Mouse (Mus musculus): ENCODE data around the gene Cltc. TPM values are rescaled to one million over a fixed set of nuclear protein-coding genes. Genes with fewer than 3 reads are reported as not detected.
"Not testable (repeated sequence)": the region's sequence is repeated elsewhere in the genome, so short reads cannot be mapped to it uniquely, and the experiment has no call there.

Cltc gene
- total and polyA plus RNA-seq, 3 experiments: 73.6 to 500 (median 263) TPM

DNA sequence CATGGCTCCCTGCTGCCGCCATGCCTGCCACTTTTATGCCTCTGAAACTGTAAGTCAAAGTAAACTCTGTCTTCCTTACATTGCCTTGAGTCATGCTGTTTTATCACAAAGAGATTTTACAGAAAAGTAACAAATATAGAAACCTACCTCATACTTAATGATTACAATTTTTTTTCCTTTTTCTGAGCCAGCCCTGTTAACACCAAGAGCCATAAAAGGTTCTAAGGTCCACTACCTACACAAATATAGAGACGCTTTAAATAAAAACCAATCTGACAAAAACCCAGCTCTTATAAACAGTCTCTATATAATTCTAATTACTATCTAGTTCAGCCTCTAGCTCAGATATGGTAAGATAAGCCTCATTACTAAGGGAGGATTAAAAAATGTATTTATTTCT, 7.1 kb upstream of the Cltc start:
- Histone ChIP-seq H3K36me3 (replicated peaks) (peaks cover 9% of the 10 kb centered on the region), H3K27me3 (ENCODE audit: insufficient read depth, low read length) (no peaks in the 10 kb centered on the region), H3K4me1 (ENCODE audit: insufficient read depth, low read depth, low read length) (peaks cover 8% of the 10 kb centered on the region), H3K9me3 (replicated peaks) (no peaks in the 10 kb centered on the region), H3K4me3 (ENCODE audit: low read depth, low read length) (no peak overlapping the region)
- DNase-seq (ENCODE audit: low spot score) (no peak), ATAC-seq (ENCODE audit: extremely low read depth, insufficient number of reproducible peaks, low FRiP score, poor library complexity, severe bottlenecking) (no peak)
- TF ChIP-seq GATA2 (IDR thresholded peaks at IDR 0.05; ENCODE audit: borderline replicate concordance, low read depth, low read length) (no peak), GATA1 (IDR thresholded peaks at IDR 0.05; ENCODE audit: borderline replicate concordance, low read length) (no peak), TAL1 (conservative IDR thresholded peaks at IDR 0.05; ENCODE audit: low read depth, low read length) (no peak), CTCF (IDR thresholded peaks at IDR 0.05; ENCODE audit: low read depth, low read length) (no peak), POLR2AphosphoS5 (IDR thresholded peaks at IDR 0.05; ENCODE audit: insufficient replicate concordance, low read depth, low read length) (no peak)

DNA sequence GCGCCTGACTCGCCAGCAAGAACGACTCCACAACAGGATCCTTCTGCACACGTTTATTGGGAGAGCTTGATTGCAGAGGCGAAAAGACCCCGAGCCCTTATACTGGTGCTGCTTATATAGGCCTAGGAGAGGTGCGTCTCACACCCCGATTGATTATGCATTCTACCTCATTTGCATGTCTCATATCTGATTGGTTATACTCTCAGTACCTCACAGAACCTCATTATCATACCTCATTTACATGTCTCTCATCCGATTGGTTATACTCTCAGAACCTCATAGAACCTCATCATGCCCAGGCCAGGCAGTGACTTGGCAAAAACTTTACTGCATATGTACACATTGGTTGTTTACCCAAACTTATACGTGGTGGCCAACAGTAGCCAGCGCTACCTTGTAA, 5.8 kb upstream of the Cltc start:
- not testable (repeated sequence) for H3K27me3 ChIP-seq (ENCODE audit: insufficient read depth, low read length); H3K4me3 ChIP-seq (ENCODE audit: low read depth, low read length); ATAC-seq (ENCODE audit: extremely low read depth, insufficient number of reproducible peaks, low FRiP score, poor library complexity, severe bottlenecking); H3K36me3 ChIP-seq (replicated peaks); DNase-seq (ENCODE audit: low spot score); H3K9me3 ChIP-seq (replicated peaks)
- peaks cover 22% of the 10 kb centered on the region for H3K4me1 ChIP-seq (ENCODE audit: insufficient read depth, low read depth, low read length)

DNA sequence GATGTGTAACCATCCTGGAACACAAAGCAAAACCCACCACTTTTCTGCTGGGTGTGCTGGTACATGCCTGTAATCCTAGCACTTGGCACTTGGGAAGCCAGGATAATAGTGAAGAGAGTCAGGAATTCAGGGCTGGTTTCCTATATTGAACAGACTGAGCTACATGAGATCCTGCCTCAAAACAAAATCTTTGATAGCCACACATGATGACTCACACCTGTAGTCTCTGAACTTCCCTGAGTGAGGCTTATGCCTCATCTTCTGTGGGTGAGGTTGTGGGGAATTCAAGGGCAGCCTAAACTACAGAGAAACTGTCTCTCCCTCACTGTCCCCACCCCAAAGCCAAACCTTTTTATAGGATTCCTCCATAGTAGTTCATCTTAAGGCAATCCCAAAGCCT, 3.0 kb upstream of the Cltc start:
- no peaks in the 10 kb centered on the region for H3K9me3 ChIP-seq (replicated peaks)
- DNase-seq (ENCODE audit: low spot score): no peak
- TF ChIP-seq GATA2 (IDR thresholded peaks at IDR 0.05; ENCODE audit: borderline replicate concordance, low read depth, low read length) (no peak), POLR2AphosphoS5 (IDR thresholded peaks at IDR 0.05; ENCODE audit: insufficient replicate concordance, low read depth, low read length) (no peak), CTCF (IDR thresholded peaks at IDR 0.05; ENCODE audit: low read depth, low read length) (no peak), GATA1 (IDR thresholded peaks at IDR 0.05; ENCODE audit: borderline replicate concordance, low read length) (no peak), TAL1 (conservative IDR thresholded peaks at IDR 0.05; ENCODE audit: low read depth, low read length) (no peak)

DNA sequence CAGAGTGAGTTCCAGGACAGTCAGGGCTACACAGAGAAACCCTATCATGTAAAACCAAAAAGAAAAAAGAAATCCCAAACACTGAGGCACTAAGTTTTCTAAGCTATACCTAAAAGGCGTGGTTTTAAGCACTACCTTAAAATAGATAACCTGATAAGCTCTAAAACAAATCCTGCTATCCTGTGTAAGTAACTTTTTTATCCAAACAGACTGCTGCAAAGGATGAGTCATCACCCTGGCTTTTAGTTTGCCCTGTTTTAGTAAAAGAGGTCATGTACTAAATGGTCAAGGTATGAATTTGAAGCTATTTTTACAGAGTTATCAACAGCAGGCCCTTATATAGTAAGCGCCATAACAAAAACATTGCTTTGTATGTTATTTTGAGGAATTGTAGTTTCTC, 2.5 kb upstream of the Cltc start:
- H3K36me3 ChIP-seq (replicated peaks): no peaks in the 10 kb centered on the region
- peaks cover 34% of the 10 kb centered on the region for H3K4me1 ChIP-seq (ENCODE audit: insufficient read depth, low read depth, low read length)
- DNase-seq (ENCODE audit: low spot score) (no peak), ATAC-seq (ENCODE audit: extremely low read depth, insufficient number of reproducible peaks, low FRiP score, poor library complexity, severe bottlenecking) (no peak)
- TF ChIP-seq TAL1 (conservative IDR thresholded peaks at IDR 0.05; ENCODE audit: low read depth, low read length) (no peak), CTCF (IDR thresholded peaks at IDR 0.05; ENCODE audit: low read depth, low read length) (no peak), GATA1 (IDR thresholded peaks at IDR 0.05; ENCODE audit: borderline replicate concordance, low read length) (no peak), POLR2AphosphoS5 (IDR thresholded peaks at IDR 0.05; ENCODE audit: insufficient replicate concordance, low read depth, low read length) (no peak), GATA2 (IDR thresholded peaks at IDR 0.05; ENCODE audit: borderline replicate concordance, low read depth, low read length) (no peak)
- H3K9me3 ChIP-seq (replicated peaks): no peaks in the 10 kb centered on the region
- H3K4me3 ChIP-seq (ENCODE audit: low read depth, low read length): no peak overlapping the region
- H3K27me3 ChIP-seq (ENCODE audit: insufficient read depth, low read length): no peaks in the 10 kb centered on the region

More for the DNA sequence above, 3.0 kb upstream of the Cltc start:
- no peak overlapping the region for H3K4me3 ChIP-seq (ENCODE audit: low read depth, low read length)
- H3K27me3 ChIP-seq (ENCODE audit: insufficient read depth, low read length): no peaks in the 10 kb centered on the region
- H3K36me3 ChIP-seq (replicated peaks): no peaks in the 10 kb centered on the region
- peaks cover 30% of the 10 kb centered on the region for H3K4me1 ChIP-seq (ENCODE audit: insufficient read depth, low read depth, low read length)
- ATAC-seq (ENCODE audit: extremely low read depth, insufficient number of reproducible peaks, low FRiP score, poor library complexity, severe bottlenecking): no peak

DNA sequence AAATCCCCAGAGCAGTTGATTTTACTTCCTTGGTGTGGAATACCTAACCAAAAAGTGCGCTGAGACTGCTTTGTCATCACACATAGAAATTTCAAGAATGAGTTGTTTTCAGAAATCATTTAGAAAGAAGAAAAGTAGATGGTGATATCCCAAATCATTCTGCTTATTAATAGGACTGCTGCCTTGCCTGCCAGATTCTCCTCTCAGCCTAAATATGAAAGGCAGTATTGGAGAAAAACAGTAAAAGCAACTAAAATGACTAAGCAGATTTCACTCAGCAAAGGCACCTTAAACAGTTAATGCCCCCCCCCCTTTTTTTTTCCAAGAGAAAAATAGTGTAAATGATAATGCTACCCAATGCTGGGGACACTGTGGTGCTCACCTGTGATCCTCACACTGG, 1.9 kb upstream of the Cltc start:
- no peaks in the 10 kb centered on the region for H3K27me3 ChIP-seq (ENCODE audit: insufficient read depth, low read length)
- H3K4me3 ChIP-seq (ENCODE audit: low read depth, low read length): no peak overlapping the region
- peaks cover 39% of the 10 kb centered on the region for H3K4me1 ChIP-seq (ENCODE audit: insufficient read depth, low read depth, low read length)
- DNase-seq (ENCODE audit: low spot score): no peak
- H3K36me3 ChIP-seq (replicated peaks): no peaks in the 10 kb centered on the region
- H3K9me3 ChIP-seq (replicated peaks): no peaks in the 10 kb centered on the region
- TF ChIP-seq GATA1 (IDR thresholded peaks at IDR 0.05; ENCODE audit: borderline replicate concordance, low read length) (no peak), POLR2AphosphoS5 (IDR thresholded peaks at IDR 0.05; ENCODE audit: insufficient replicate concordance, low read depth, low read length) (no peak), CTCF (IDR thresholded peaks at IDR 0.05; ENCODE audit: low read depth, low read length) (no peak), TAL1 (conservative IDR thresholded peaks at IDR 0.05; ENCODE audit: low read depth, low read length) (no peak), GATA2 (IDR thresholded peaks at IDR 0.05; ENCODE audit: borderline replicate concordance, low read depth, low read length) (no peak)
- no peak for ATAC-seq (ENCODE audit: extremely low read depth, insufficient number of reproducible peaks, low FRiP score, poor library complexity, severe bottlenecking)

DNA sequence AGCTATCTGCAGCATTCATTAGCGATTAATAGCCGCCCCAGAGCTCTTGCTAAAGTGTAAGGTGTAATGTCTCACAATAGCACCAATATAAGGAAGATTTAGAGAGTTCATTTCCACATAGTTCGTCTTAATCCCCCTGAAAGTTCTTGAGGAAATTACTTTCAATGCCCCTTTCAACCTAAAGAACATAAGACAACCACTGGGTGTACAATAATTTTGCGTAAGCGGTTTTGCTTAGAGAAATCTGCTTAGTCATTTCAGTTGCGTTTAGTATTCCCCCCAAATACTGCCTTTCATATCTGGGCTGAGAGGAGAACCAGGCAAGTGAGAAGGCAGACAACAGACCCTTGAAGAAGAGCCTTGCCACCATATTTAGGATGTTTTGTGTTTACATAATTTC, 1.2 kb upstream of the Cltc start:
- DNase-seq (ENCODE audit: low spot score) (no peak), ATAC-seq (ENCODE audit: extremely low read depth, insufficient number of reproducible peaks, low FRiP score, poor library complexity, severe bottlenecking) (no peak)
- Histone ChIP-seq H3K9me3 (replicated peaks) (no peaks in the 10 kb centered on the region), H3K27me3 (ENCODE audit: insufficient read depth, low read length) (no peaks in the 10 kb centered on the region), H3K4me3 (ENCODE audit: low read depth, low read length) (peak overlapping the region; percentile 93), H3K4me1 (ENCODE audit: insufficient read depth, low read depth, low read length) (peaks cover 44% of the 10 kb centered on the region), H3K36me3 (replicated peaks) (peaks cover 5% of the 10 kb centered on the region)
- TF ChIP-seq POLR2AphosphoS5 (IDR thresholded peaks at IDR 0.05; ENCODE audit: insufficient replicate concordance, low read depth, low read length) (no peak), TAL1 (conservative IDR thresholded peaks at IDR 0.05; ENCODE audit: low read depth, low read length) (no peak), GATA1 (IDR thresholded peaks at IDR 0.05; ENCODE audit: borderline replicate concordance, low read length) (no peak), CTCF (IDR thresholded peaks at IDR 0.05; ENCODE audit: low read depth, low read length) (no peak), GATA2 (IDR thresholded peaks at IDR 0.05; ENCODE audit: borderline replicate concordance, low read depth, low read length) (no peak)

DNA sequence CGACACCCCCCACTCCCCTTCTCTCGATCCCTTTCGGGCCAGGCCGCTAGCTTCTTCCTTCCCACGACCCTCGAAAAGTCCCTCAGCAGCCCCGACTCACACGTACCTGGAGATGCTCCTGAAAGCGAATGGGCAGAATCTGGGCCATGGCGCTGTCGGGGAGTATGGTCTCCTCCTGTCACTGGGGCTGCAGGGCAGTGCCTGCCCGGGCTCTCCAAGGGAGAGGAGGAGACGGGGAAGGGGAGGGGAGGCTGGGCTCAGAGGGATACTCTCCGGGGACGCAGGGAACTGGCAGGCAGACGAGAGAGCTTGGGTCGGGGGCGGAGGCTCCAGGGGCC, 254 bp downstream of the Cltc start:
- no peak for TF ChIP-seq TAL1 (conservative IDR thresholded peaks at IDR 0.05; ENCODE audit: low read depth, low read length)
- no peaks in the 10 kb centered on the region for H3K9me3 ChIP-seq (replicated peaks)

More for the DNA sequence above, 254 bp downstream of the Cltc start:
- ATAC-seq (ENCODE audit: extremely low read depth, insufficient number of reproducible peaks, low FRiP score, poor library complexity, severe bottlenecking) (no peak), DNase-seq (ENCODE audit: low spot score) (no peak)
- Histone ChIP-seq H3K36me3 (replicated peaks) (peaks cover 17% of the 10 kb centered on the region), H3K4me1 (ENCODE audit: insufficient read depth, low read depth, low read length) (peaks cover 53% of the 10 kb centered on the region), H3K27me3 (ENCODE audit: insufficient read depth, low read length) (no peaks in the 10 kb centered on the region), H3K4me3 (ENCODE audit: low read depth, low read length) (peak overlapping the region; percentile 93)
